15 mouse cellular contexts compared by ENCODE assay signal in genomic region chr15:37047403-37047802, GRCm38 (mm10).
"Had no signal": no experiment of that assay in that cellular context is flagged by ENCODE, and none has a peak within 500 bp of the region (broad histone marks: within the 10 kb centered on the region; RNA-seq: fewer than 3 reads in every experiment).

No protein-coding gene starts in this region.

- H3K9me3 ChIP-seq: lung, embryonic 15.5 days; midbrain, embryonic 13.5 days; midbrain, embryonic 15.5 days had no signal

- H3K9ac ChIP-seq: lung, embryonic 15.5 days; midbrain, embryonic 13.5 days; midbrain, embryonic 15.5 days; neural tube, embryonic 12.5 days had no signal

- H3K4me3 ChIP-seq: lung, embryonic 15.5 days; midbrain, embryonic 13.5 days; midbrain, embryonic 15.5 days; neural tube, embryonic 12.5 days had no signal

- H3K4me2 ChIP-seq: lung, embryonic 15.5 days; midbrain, embryonic 11.5 days; midbrain, embryonic 13.5 days; midbrain, embryonic 15.5 days; neural tube, embryonic 12.5 days had no signal

- H3K36me3 ChIP-seq: lung, embryonic 15.5 days; midbrain, embryonic 13.5 days; midbrain, embryonic 15.5 days; neural tube, embryonic 12.5 days had no signal

- DNase-seq: lung, adult 2 months; lung, postnatal 14 days; lung, postnatal 36 days; right cerebral cortex, postnatal 14 days; spleen, adult 18-20 months; thymus, adult 18-20 months; thymus, postnatal 14 days; thymus, postnatal 36 days had no signal

- H3K27ac ChIP-seq: lung, embryonic 15.5 days; macrophage; midbrain, embryonic 13.5 days; midbrain, embryonic 15.5 days; neural tube, embryonic 12.5 days had no signal

- H3K27me3 ChIP-seq: lung, embryonic 15.5 days; midbrain, embryonic 13.5 days; midbrain, embryonic 15.5 days; neural tube, embryonic 12.5 days had no signal

- H3K4me1 ChIP-seq: lung, embryonic 15.5 days had no signal

- ATAC-seq: lung, postnatal 0 days; midbrain, embryonic 13.5 days; midbrain, embryonic 15.5 days had no signal
